17 mouse cellular contexts compared by ENCODE assay signal in the genomic region with DNA sequence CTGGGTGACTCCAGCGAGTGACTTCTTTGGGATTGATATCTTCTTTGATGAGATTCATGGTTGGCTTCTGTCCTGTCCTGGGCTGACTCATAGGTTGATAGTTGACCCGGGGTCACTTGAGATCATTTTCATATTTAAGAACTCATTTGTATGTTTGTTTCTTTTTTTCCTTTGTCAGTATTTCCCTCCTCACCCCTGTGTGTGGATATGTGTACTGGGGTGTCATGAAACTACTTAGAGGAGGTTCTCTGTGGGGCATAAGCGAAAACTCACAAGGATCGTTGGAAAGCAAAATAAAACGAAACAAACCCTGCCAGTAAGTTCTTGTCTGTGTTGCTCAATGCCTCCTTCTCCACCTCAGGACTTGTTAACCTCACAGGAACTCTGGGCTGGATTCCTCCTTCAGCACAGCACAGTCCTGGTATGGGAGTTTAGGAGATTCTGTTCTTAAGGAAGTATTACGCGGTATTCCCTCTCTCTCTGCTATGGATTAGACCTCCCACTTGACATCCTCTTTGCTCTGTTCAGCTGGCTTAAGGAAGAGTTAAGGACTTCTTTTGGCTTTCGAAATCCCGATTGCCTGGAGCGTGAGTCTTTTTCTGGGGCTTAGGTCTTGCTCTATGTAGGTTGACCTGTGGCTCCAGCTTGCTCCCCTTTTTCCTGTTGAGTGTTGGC.
DNase-seq lines count a peak whose midpoint lies in the region.
"Had no signal": no experiment of that assay in that cellular context is flagged by ENCODE, and none has a peak within 500 bp of the region (broad histone marks: within the 10 kb centered on the region; RNA-seq: fewer than 3 reads in every experiment).

No protein-coding gene starts in this region.

- peak; percentile 20 for DNase-seq in gastrocnemius, adult 18-20 months (ENCODE audit: low spot score)
- DNase-seq in gastrocnemius, postnatal 36 days: no peak
- peak; percentile 46 for DNase-seq in lung, postnatal 25 days (ENCODE audit: low spot score)
- DNase-seq in lung, postnatal 10 days: no peak
- peak; percentile 86 for DNase-seq in adipocyte (ENCODE audit: low spot score)
- DNase-seq in skeletal muscle tissue, adult 2 months (ENCODE audit: low read depth, low spot score): peak; percentile 54
- no peak for DNase-seq in left cerebral cortex, adult 18-20 months (ENCODE audit: low spot score in 2 of 2)
- no peak for DNase-seq in ovary, adult 18-20 months (ENCODE audit: low spot score)
- DNase-seq: cerebellum, adult 8-10 months; embryo, embryonic 11 days; gastrocnemius, postnatal 10 days; heart, postnatal 4 days; kidney, adult 18-20 months; liver, embryonic 13.5 days; lung, embryonic 14.5 days; right cerebral cortex, adult 18-20 months; thymus, adult 18-20 months had no signal

- intact Hi-C loops in gastrocnemius, postnatal 36 days (cut with DNase I): no loop called here

Comparison
In these comparisons a context has a peak if more than half of its experiments do, and no peak if none do; other contexts are left out.
1. DNase-seq: peak in gastrocnemius, adult 18-20 months (single experiment), lung, postnatal 25 days (single experiment), adipocyte (single experiment) and skeletal muscle tissue, adult 2 months (single experiment); none in gastrocnemius, postnatal 36 days (0 of 2), lung, postnatal 10 days (single experiment), left cerebral cortex, adult 18-20 months (0 of 2) and ovary, adult 18-20 months (single experiment).